Mouse (Mus musculus) E14TG2a.4 (cell line): ENCODE measurements around the gene Cldn22.

ENCODE experiments used
- CTCF ChIP-seq: conservative IDR thresholded peaks from 2 replicates; pipeline ENCODE4 v1.5.1; 2014; ENCODE audit warnings: low read length
- POU5F1 ChIP-seq: IDR thresholded peaks from 2 replicates; pipeline ENCODE4 v1.6.1; 2014; ENCODE audit warnings: low read length, borderline replicate concordance

DNA sequence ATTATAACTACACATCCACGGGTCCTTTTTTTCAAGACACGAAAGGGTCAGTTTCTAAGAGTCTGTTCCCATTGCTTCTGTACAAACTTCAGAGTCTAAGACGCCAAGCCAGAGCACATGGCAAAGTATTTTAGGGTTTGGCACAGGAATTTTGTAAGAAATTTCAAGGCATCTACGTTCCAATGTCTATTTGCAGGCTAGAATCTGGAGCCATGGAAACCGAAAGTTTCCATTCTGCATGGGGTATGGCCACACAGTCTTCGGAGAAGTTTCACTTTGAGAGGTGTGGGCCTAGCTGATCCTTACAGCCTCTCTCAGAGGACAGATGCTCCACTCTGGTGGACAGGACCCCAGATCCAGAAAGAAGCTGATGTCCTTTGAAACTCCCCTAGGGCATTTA, 40.3 kb upstream of the Cldn22 start:
- TF ChIP-seq CTCF, result no peak
- TF ChIP-seq POU5F1, result no peak
